Mouse (Mus musculus) 416B (cell line): ENCODE data around the gene Ppm1e.

Experiments used
- DNase-seq: peaks from one replicate; pipeline ENCODE4 v3.0.0; 2011; ENCODE audit warnings: low read depth

Gene Ppm1e

DNA sequence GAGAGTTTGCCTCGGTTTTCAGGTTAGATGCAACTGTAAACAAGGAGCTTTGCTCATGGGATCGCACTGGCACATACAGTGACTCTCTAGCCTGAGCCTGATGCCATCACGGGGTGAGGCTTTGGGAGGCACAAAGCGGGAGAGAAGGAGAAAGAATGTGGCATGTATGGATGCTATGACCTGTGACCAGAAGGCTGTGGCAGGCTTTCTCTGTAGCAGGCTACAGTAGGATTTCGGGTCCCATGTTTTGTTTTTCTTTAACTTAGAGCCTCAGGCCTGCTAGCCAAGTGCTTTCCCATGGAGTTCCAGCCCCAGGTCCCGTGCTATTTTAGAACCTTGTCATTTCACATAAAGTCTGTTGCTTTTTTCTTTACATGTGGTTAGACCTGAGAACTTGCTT, 108.7 kb downstream of the Ppm1e start:
- no peak for DNase-seq

GRCm38 (mm10) chr11:87247494-87247866, 111.3 kb downstream of the Ppm1e start:
- DNase-seq: no peak

- DNase-seq: no peak
These were observed 111.9 kb downstream of the Ppm1e start for GRCm38 (mm10) chr11:87246724-87247493.

DNA sequence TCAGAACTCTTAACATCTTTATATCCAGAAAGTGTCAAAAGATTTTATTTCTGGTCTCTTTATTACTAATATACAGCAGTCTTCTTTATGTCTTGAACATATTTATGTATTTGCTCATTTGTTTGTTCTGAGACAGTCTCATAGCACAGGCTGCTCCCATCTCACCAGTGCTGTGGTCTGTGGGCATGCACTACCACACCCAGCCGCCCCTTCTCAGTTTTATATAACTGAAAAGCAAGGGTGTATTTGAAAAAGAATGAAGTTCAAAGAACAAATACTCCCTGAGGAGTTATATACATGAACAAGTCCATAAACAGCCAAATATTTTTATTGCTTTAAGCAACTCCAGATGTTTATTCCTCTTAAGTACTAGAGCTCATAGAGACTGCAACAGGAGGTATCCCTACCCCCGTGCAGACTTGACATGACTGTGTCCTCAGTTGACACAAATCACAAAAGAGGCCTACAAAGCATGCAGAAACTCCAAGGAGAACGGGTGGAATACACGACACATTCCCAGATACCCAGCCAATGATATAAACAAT, 112.6 kb downstream of the Ppm1e start:
- no peak for DNase-seq

- DNase-seq: peak; percentile 79
These were observed 113.5 kb downstream of the Ppm1e start for GRCm38 (mm10) chr11:87245171-87245840.

DNA sequence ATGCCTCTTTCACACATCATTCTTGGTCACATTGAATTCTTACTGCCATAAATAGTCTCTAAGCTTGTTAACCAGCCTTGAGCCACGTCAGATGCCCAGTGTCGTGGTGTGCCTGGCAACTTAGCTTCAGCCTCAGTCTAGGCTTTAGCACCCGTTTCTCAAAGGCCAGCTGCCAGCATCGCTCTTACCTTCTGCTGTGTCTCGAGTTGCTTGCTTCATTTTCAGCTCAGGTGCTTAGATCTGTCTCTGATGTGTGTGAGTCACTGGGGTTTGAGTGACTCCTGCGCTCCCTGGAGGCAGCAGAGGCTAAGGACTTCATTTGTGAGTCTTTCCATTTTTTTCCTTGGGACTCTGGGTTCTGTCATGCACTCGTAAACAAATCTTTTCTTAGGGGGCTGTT, 117.6 kb downstream of the Ppm1e start:
- no peak for DNase-seq

GRCm38 (mm10) chr11:87240833-87241215, 118.0 kb downstream of the Ppm1e start:
- DNase-seq: no peak

DNA sequence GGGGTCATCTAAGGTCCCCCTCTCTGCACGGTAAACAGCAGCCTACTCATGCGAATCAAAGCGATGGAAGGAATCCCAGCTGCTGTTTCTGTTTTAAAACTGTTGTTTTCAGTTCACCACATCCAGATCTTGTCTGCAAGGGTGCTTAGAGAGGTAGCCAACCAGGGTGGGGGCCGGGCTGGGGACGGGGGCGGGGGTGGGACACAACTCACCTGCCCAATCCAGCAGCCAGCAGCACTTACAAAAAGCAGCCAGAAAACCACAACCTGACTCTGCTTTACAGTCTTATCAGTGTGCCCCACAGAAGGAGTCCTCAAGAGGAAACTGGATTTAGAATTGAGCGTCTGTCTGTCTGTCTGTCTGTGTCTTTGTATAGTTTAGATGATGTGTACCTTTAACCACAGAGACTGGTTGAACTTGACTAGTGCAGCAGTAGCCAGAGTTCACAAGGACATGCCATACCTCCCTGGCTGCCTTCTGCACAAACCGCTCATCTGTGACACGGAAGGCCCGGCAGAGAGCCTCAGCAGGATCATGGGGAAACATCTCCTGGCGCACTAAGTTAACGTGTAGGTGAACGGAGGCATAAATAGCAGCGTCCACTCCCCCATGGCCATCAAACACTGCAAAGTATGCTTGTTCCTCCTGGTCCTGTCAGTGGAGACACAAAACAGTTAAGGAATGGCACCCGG, 118.5 kb downstream of the Ppm1e start:
- no peak for DNase-seq

- DNase-seq: no peak
These were observed 119.8 kb downstream of the Ppm1e start for GRCm38 (mm10) chr11:87238891-87239530.

GRCm38 (mm10) chr11:87235486-87235872, 123.3 kb downstream of the Ppm1e start:
- DNase-seq: no peak

DNA sequence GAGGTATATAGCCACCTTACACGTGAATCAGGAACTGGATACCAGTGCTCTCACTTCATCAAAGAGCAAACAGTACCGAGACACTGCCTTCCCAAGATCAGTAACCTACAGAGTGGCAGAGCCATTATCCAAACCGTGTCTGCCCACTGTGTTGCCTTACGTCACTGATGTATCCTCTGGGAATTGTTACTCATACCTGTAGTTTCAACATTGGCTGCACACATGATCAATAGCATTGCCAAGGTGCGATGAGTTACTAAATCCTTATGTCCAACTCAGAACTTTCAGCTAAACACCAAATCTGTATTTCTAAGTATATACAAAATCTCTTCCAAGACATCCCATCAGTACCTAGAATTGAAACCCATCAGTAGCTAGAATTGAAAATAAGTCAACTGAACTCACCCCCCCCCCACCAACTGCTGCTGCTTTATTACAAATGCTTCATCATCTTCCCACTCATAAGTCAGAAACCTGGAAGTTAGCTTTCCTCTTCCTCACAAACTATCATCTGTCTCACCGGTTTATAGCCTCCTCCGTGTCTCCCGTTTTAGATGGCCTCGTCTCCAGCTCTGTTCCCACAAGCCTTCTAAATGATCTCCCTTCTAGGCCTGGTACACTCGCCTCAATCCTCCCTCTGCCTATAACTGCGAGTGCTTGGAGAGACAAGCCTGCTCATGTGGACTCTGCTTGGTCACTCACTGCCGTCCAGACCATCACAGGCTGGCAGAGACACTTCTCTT, 123.9 kb downstream of the Ppm1e start:
- no peak for DNase-seq

DNA sequence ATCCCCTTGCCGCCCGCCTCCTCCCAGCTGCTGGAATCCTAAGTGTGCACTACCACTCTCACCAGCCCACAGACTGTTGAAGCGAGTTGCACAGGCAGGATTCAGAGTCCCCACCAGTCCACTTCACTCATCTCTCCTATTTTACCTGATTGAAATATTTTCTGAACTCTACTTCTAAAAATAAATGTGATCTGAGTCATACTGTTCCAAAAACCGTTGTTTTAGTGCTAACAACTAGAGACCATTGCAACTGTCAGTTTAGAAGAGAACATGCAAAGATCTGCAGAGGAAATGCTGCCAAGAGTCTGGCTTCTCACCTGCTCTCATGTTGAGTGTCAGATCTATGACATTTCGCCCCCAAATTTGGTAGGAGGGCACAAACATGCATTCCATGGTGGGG, 125.4 kb downstream of the Ppm1e start:
- no peak for DNase-seq

DNA sequence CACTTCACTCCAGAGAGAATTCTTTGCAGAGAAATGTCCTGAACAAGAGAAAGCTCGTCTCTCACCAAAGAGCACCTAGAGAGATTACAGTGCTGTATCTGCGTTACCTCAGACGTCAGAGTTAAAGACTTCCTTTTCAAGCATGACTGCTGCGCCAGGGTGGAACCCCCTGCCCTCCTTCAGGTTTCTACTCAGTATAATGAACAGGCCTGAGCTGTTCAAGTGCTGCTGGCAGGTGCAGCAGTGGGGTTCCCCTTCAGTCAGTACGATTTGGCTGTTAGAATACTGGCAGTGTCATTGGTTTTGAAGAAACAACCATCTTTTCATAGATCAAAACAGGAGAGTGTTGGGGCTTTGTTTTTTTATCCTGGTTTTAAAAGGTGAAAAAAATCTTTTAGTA, 131.8 kb downstream of the Ppm1e start:
- DNase-seq: no peak

GRCm38 (mm10) chr11:87222686-87223085, 136.1 kb downstream of the Ppm1e start:
- DNase-seq: no peak

DNA sequence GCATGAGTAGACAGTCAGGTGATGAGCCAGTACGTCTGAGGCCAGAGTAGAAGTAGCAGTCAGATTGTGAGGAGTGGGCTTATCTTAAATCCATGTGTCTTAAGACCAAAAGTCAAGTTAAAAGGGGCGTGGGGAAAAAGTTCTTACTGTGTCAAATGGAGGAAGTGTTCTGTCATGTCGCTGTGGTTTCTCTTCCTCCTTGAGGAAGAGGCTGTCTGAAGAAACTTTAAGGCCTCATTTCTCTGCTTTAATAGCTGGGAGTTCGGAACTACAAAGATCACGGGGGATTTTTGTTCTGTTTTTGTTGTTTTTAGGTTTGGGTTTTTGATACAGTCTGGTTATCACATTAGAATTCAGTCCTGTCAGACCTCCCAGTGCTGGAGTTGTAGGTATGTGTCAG, 146.5 kb downstream of the Ppm1e start:
- DNase-seq: peak; percentile 58
